ENCODE assay signal across 14 mouse cellular contexts in genomic region chr17:66394571-66394970, GRCm38 (mm10). TPM values are rescaled to one million over a fixed set of nuclear protein-coding genes. Genes with fewer than 3 reads are reported as not detected.
DNase-seq lines count a peak whose midpoint lies in the region; ATAC-seq and TF ChIP-seq lines count a peak whose summit lies in the region.
"Had no signal": no experiment of that assay in that cellular context is flagged by ENCODE, and none has a peak within 500 bp of the region (broad histone marks: within the 10 kb centered on the region; RNA-seq: fewer than 3 reads in every experiment).

No protein-coding gene starts in this region.

- intact Hi-C loops in gastrocnemius, adult 2 months (cut with DNase I): no loop called here

- no peak overlapping the region for H3K4me3 ChIP-seq in midbrain, embryonic 12.5 days
- H3K4me3 ChIP-seq in midbrain, embryonic 16.5 days (ENCODE audit: low read depth, low read length): no peak overlapping the region
- no peak overlapping the region for H3K4me3 ChIP-seq in gastrocnemius, adult 2 months
- H3K4me3 ChIP-seq in forebrain, embryonic 12.5 days (replicated peaks): no peak overlapping the region
- H3K4me3 ChIP-seq: forebrain, embryonic 13.5 days; liver, embryonic 12.5 days had no signal

- peaks cover 20% of the 10 kb centered on the region; the same call in 1 of the 2 replicates for H3K36me3 ChIP-seq in midbrain, embryonic 12.5 days
- H3K36me3 ChIP-seq in midbrain, embryonic 16.5 days (ENCODE audit: control insufficient read depth, insufficient read depth, low read length): no peaks in the 10 kb centered on the region
- peaks cover 9% of the 10 kb centered on the region for H3K36me3 ChIP-seq in forebrain, embryonic 12.5 days (replicated peaks)
- H3K36me3 ChIP-seq: liver, embryonic 12.5 days had no signal

- H3K4me1 ChIP-seq in midbrain, embryonic 12.5 days: peaks cover 3% of the 10 kb centered on the region; the same call in 1 of the 2 replicates
- peaks cover 3% of the 10 kb centered on the region; the same call in 1 of the 2 replicates for H3K4me1 ChIP-seq in midbrain, embryonic 16.5 days (ENCODE audit: control insufficient read depth, insufficient read depth, low read length)
- H3K4me1 ChIP-seq in forebrain, embryonic 12.5 days: 0 out of 2 replicates have a peak, but pooled peaks cover 2% of the 10 kb centered on the region
- H3K4me1 ChIP-seq: forebrain, embryonic 13.5 days; liver, embryonic 12.5 days had no signal

- TF ChIP-seq CTCF in gastrocnemius, adult 2 months (IDR thresholded peaks at IDR 0.05): no peak

- ATAC-seq in cerebellum, adult (ENCODE audit: insufficient number of reproducible peaks, low FRiP score, low TSS enrichment): peak; percentile 29; the same call in 1 of the 2 replicates
- no peak for ATAC-seq in midbrain, embryonic 12.5 days (ENCODE audit: low FRiP score, low read depth)
- no peak for ATAC-seq in midbrain, embryonic 16.5 days
- no peak for ATAC-seq in forebrain, embryonic 12.5 days (ENCODE audit: low FRiP score)
- ATAC-seq: forebrain, embryonic 13.5 days; liver, embryonic 12.5 days had no signal

- DNase-seq in cerebellum, adult 9-10 months: no peak
- peak; percentile 58 for DNase-seq in gastrocnemius, adult 2 months
- peak; percentile 38 for DNase-seq in retina, postnatal 7 days (ENCODE audit: low read depth, low spot score)
- DNase-seq in left cerebral cortex, adult 11 months (ENCODE audit: low spot score): no peak
- DNase-seq: cerebellum, postnatal 36 days; kidney, adult 9 months; lung, postnatal 14 days had no signal

- 73% methylated on average over 9 of the region's 9 CpGs for WGBS in midbrain, embryonic 12.5 days
- 61% methylated on average over 9 of the region's 9 CpGs for WGBS in midbrain, embryonic 16.5 days
- WGBS in forebrain, embryonic 12.5 days: 86% methylated on average over 9 of the region's 9 CpGs

- H3K27me3 ChIP-seq in midbrain, embryonic 12.5 days: no peaks in the 10 kb centered on the region
- H3K27me3 ChIP-seq in midbrain, embryonic 16.5 days (ENCODE audit: control insufficient read depth, insufficient read depth, low read depth, low read length): no peaks in the 10 kb centered on the region
- H3K27me3 ChIP-seq in forebrain, embryonic 12.5 days: no peaks in the 10 kb centered on the region
- H3K27me3 ChIP-seq: forebrain, embryonic 13.5 days; liver, embryonic 12.5 days had no signal

- H3K9ac ChIP-seq in midbrain, embryonic 12.5 days (replicated peaks): no peak overlapping the region
- no peak overlapping the region for H3K9ac ChIP-seq in midbrain, embryonic 16.5 days (ENCODE audit: low read depth, low read length)
- no peak overlapping the region for H3K9ac ChIP-seq in forebrain, embryonic 12.5 days
- H3K9ac ChIP-seq: forebrain, embryonic 13.5 days; liver, embryonic 12.5 days had no signal

- no peak overlapping the region for H3K4me2 ChIP-seq in midbrain, embryonic 12.5 days (replicated peaks)
- no peak overlapping the region for H3K4me2 ChIP-seq in midbrain, embryonic 16.5 days (ENCODE audit: low read length)
- H3K4me2 ChIP-seq in forebrain, embryonic 12.5 days: no peak overlapping the region
- H3K4me2 ChIP-seq: forebrain, embryonic 13.5 days; liver, embryonic 12.5 days had no signal

- H3K9me3 ChIP-seq in midbrain, embryonic 12.5 days: 0 out of 2 replicates have a peak, but pooled peaks cover 4% of the 10 kb centered on the region
- no peaks in the 10 kb centered on the region for H3K9me3 ChIP-seq in midbrain, embryonic 16.5 days (replicated peaks; ENCODE audit: control insufficient read depth, low read length, poor library complexity, severe bottlenecking)
- no peaks in the 10 kb centered on the region for H3K9me3 ChIP-seq in forebrain, embryonic 12.5 days
- H3K9me3 ChIP-seq: forebrain, embryonic 13.5 days had no signal

- H3K27ac ChIP-seq in midbrain, embryonic 12.5 days (replicated peaks): 0 out of 2 replicates have a peak overlapping the region, but pooled peaks have one; percentile 2
- H3K27ac ChIP-seq in midbrain, embryonic 16.5 days (ENCODE audit: low read length): no peak overlapping the region
- H3K27ac ChIP-seq in gastrocnemius, adult 2 months: peak overlapping the region; percentile 43
- no peak overlapping the region for H3K27ac ChIP-seq in forebrain, embryonic 12.5 days
- H3K27ac ChIP-seq: forebrain, embryonic 13.5 days; liver, embryonic 12.5 days had no signal

RNA-seq across cellular contexts. Expression of gene Mtcl1, which starts 55.0 kb away (rescaled TPM):
- 72.5 and 91.2 TPM in 2 replicates for polyA plus RNA-seq in midbrain, embryonic 12.5 days (2016; fragmentation: Nextera tagmentation; extraction: Ambion mirVana)
- 29.4 and 34.7 TPM in 2 replicates for polyA plus RNA-seq in midbrain, embryonic 16.5 days (2015; fragmentation: Nextera tagmentation; extraction: Ambion mirVana)
- total RNA-seq in gastrocnemius, adult 2 months (2021): 1 to 10 TPM; 5.5 to 8.4 TPM
- polyA plus RNA-seq in forebrain, embryonic 12.5 days (2016; fragmentation: Nextera tagmentation; extraction: Ambion mirVana): 43.0 and 49.3 TPM in 2 replicates
- total RNA-seq: hematopoietic stem cell, adult 5-6 weeks had no signal

Comparison
In these comparisons a context has a peak if more than half of its experiments do, and no peak if none do; other contexts are left out.
1. H3K27ac ChIP-seq: peak in midbrain, embryonic 12.5 days (single experiment) and gastrocnemius, adult 2 months (single experiment); none in midbrain, embryonic 16.5 days (single experiment) and forebrain, embryonic 12.5 days (single experiment).
2. DNase-seq: peak in gastrocnemius, adult 2 months (single experiment) and retina, postnatal 7 days (single experiment); none in cerebellum, adult 9-10 months (single experiment) and left cerebral cortex, adult 11 months (single experiment).